Mouse (Mus musculus) kidney, embryonic 16.5 days (tissue): ENCODE measurements around the gene Nomo1. TPM values are rescaled to one million over a fixed set of nuclear protein-coding genes. Genes with fewer than 3 reads are reported as not detected.
A peak's percentile ranks its signal among the peaks of the same experiment; 100 is the strongest.

Experiments
- ATAC-seq: fragments of 200-750 bp; cut with Nextera tagmentation; 2 replicates; pipeline ENCODE4 v1.8.0; 2017; ENCODE audit warnings: moderate TSS enrichment; ENCODE audit not compliant: low FRiP score, low TSS enrichment
- H3K27ac ChIP-seq: fragments of 300-500 bp; sonication (generic); 2 replicates; pipeline ENCODE4 v1.5.1; 2014; ENCODE audit warnings: low read length
- H3K27me3 ChIP-seq: fragments of 300-500 bp; sonication (generic); 2 replicates; pipeline ENCODE4 v1.6.1; 2014; ENCODE audit warnings: low read length, control low read depth, mixed read lengths; ENCODE audit not compliant: insufficient read depth
- H3K36me3 ChIP-seq: fragments of 300-500 bp; sonication (generic); 2 replicates; pipeline ENCODE4 v1.6.1; 2014; ENCODE audit warnings: low read length, control low read depth, mixed read lengths; ENCODE audit not compliant: insufficient read depth
- H3K4me1 ChIP-seq: fragments of 300-500 bp; sonication (generic); 2 replicates; pipeline ENCODE4 v1.6.1; 2014; ENCODE audit warnings: low read length, control low read depth, mixed read lengths; ENCODE audit not compliant: insufficient read depth
- H3K4me2 ChIP-seq: fragments of 300-500 bp; sonication (generic); replicated peaks from 2 replicates; pipeline ENCODE4 v1.6.1; 2014; ENCODE audit warnings: low read depth, low read length
- H3K4me3 ChIP-seq: fragments of 300-500 bp; sonication (generic); 2 replicates; pipeline ENCODE4 v1.5.1; 2014; ENCODE audit warnings: mild to moderate bottlenecking, low read length
- H3K9ac ChIP-seq: fragments of 300-500 bp; sonication (generic); replicated peaks from 2 replicates; pipeline ENCODE4 v1.6.1; 2014; ENCODE audit warnings: low read length
- H3K9me3 ChIP-seq: fragments of 300-500 bp; sonication (generic); 2 replicates; pipeline ENCODE4 v1.6.1; 2016; ENCODE audit warnings: low read length, control low read depth
- WGBS: fragments of 180-500 bp; shearing (Covaris S2); extraction: QIAGEN DNeasy Blood & Tissue Kit; methylation state at CpG from one replicate; pipeline ENCODE4 v1.1.7; 2014; 5-methylcytosine and 5-hydroxymethylcytosine counted together
- polyA plus RNA-seq: library from polyadenylated mRNA; unstranded; fragments of >200 nt; fragmentation: Nextera tagmentation; extraction: Ambion mirVana; gene quantifications from 2 replicates; pipeline ENCODE4 v1.2.1, GENCODE M21; 2015

Nomo1 gene
- polyA plus RNA-seq, 1 experiment from 2014 or later: 44.4 TPM

DNA sequence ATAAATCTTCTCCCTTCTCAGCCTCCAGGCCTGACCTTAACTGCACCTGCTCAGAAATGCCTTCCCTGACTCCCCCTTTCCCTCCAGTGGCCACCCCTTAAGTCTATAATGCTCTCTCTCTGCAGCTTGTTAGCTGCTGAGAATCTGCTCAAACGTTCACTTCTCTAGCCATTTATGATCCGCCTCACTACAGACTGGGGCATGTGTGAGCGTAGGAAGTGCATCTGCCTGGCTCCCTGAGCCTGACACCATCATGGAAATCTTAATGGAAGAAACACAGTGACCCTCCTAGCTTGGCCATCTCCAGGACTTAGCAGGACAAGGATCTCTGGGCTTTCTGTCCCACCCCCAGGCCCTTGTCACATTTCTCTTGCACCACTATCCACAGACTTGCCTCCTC lies 76.6 kb downstream of the Nomo1 start:
- Histone ChIP-seq H3K27me3 (no peaks in the 10 kb centered on the region), H3K36me3 (no peaks in the 10 kb centered on the region), H3K27ac (no peak overlapping the region), H3K4me1 (0 out of 2 replicates have a peak, but pooled peaks cover 3% of the 10 kb centered on the region), H3K4me2 (no peak overlapping the region), H3K4me3 (no peak overlapping the region), H3K9me3 (no peaks in the 10 kb centered on the region), H3K9ac (no peak overlapping the region)
- WGBS: 68% methylated on average over 3 of the region's 3 CpGs
- no peak for ATAC-seq

DNA sequence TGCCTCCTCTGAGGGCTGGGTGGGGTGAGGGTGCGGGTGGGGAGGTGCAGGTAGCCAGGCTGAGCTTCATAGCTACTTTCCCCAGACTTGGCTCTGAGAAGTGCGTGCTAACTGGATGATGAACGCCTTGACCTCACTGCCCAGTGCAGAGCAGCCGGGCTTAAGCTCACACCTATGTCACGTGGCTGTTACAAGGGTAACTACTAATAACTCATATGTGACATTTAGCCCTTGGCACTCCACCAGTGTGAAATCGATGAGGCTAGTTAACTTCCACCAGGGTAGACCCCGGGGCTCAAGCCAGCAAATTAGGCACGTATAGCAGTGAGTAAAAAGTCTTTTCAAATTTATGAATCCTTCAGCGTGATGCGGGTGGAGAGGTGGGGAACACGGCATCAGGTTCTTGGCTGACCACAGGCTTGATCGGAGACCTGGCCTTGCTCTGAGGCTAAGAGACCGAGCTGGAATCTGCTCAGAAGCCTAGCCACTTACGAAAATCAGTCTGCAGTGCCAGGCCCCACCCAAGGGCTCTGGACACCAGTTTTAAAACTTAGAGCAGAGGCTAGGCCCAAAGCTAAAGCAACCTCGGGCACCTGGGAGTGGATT lies 77.8 kb downstream of the Nomo1 start:
- Histone ChIP-seq H3K36me3 (no peaks in the 10 kb centered on the region), H3K4me2 (no peak overlapping the region), H3K4me3 (no peak overlapping the region), H3K27ac (no peak overlapping the region), H3K4me1 (peaks cover 13% of the 10 kb centered on the region), H3K9me3 (no peaks in the 10 kb centered on the region), H3K27me3 (no peaks in the 10 kb centered on the region), H3K9ac (no peak overlapping the region)
- 59% methylated on average over 15 of the region's 15 CpGs for WGBS
- ATAC-seq: no peak

DNA sequence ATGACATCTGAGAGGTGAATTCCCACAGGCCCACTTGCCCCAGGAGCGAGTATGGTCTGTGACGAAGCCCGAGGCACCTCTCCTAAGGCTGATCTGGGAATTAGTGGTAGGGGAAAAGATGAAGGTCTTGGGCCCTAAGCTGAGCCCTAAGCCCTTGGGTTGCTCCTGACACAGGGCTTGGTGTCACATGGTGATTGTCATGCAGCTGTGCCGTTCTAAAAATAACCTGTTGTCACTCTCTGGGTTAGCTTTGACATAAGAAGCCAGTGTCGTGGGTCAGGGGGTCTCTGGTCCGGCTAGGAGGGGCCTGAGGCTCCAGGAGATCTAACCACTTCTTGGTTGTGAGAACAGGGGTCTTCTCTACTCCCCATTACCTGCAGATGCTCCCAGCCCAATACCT lies 78.4 kb downstream of the Nomo1 start:
- ATAC-seq: no peak
- no peaks in the 10 kb centered on the region for H3K36me3 ChIP-seq
- peaks cover 20% of the 10 kb centered on the region for H3K4me1 ChIP-seq
- no peak overlapping the region for H3K27ac ChIP-seq
- H3K4me3 ChIP-seq: no peak overlapping the region
- H3K27me3 ChIP-seq: no peaks in the 10 kb centered on the region
- no peak overlapping the region for H3K4me2 ChIP-seq
- no peak overlapping the region for H3K9ac ChIP-seq
- no peaks in the 10 kb centered on the region for H3K9me3 ChIP-seq
- WGBS: 61% methylated on average over 6 of the region's 6 CpGs

DNA sequence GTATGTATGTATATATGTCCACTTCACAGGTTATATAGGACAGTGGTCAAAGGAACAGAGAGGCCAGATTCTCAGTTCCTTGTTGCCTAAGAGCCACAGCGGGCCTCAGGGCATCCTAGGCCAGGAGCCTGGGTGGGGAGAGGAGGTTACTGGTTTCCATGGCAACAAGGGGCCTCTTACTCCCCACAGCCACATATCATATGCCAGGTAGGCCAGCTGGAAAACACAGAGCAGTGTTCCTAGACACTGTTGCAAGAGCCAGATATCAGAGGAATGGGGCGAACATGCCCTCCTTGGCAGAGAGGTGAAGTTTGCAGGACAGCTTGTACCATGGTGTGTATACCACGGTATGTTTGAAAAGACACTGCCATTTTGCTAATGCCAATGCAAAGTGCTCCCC lies 79.9 kb downstream of the Nomo1 start:
- no peak for ATAC-seq
- Histone ChIP-seq H3K4me1 (peaks cover 21% of the 10 kb centered on the region), H3K4me2 (no peak overlapping the region), H3K4me3 (no peak overlapping the region), H3K9me3 (0 out of 2 replicates have a peak, but pooled peaks cover 4% of the 10 kb centered on the region), H3K9ac (no peak overlapping the region), H3K27me3 (no peaks in the 10 kb centered on the region), H3K27ac (no peak overlapping the region), H3K36me3 (no peaks in the 10 kb centered on the region)
- 51% methylated on average over 3 of the region's 3 CpGs for WGBS

DNA sequence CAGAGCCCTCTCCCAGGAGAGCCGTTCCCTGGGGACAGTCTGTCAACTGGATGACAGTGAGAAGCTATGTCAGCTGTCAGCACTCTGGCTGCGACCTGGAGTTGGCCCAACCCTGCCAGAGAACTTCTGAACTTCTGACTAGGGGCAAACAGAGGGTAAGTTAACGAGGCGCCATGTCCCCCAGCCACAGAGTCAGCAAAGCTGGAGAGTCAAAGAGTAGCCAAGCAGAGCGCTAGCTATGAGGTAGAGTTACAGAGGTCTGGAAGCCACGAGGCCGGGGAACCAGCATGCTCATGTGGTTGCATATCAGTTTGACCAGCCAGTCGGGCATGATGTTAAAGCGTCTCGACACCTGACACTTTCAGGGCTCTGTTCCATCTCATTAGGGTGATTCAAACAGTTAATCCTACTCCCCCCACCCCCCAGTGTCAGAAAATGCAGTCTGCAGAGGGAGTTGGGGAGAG lies 82.7 kb downstream of the Nomo1 start:
- 12% methylated on average over 10 of the region's 10 CpGs for WGBS
- H3K27me3 ChIP-seq: no peaks in the 10 kb centered on the region
- H3K4me1 ChIP-seq: peaks cover 21% of the 10 kb centered on the region
- ATAC-seq: peak; percentile 80
- H3K4me2 ChIP-seq: no peak overlapping the region
- no peak overlapping the region for H3K9ac ChIP-seq
- no peaks in the 10 kb centered on the region for H3K36me3 ChIP-seq
- H3K9me3 ChIP-seq: 0 out of 2 replicates have a peak, but pooled peaks cover 4% of the 10 kb centered on the region
- peak overlapping the region; percentile 48 for H3K27ac ChIP-seq
- no peak overlapping the region for H3K4me3 ChIP-seq

DNA sequence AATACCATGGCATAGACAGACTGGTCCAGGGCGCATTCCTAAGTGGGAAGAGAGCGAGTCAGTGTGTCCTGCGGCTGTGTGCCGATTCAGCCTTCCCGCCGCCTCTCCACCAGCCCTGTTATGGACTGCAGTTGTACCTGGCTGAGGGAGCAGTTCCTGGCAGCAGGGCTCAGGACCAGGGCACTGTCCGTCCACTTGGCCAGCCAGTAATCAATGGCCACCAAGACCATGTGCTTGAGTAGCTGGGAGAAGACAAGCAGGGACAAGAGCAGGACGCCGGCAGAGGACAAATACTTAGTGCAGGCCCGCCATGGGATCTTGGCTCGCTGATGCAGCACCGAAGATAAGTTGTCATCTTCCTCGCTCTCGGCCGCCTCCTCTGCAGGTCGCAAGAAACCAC lies 83.5 kb downstream of the Nomo1 start:
- peak; percentile 40; the same call in 1 of the 2 replicates for ATAC-seq
- H3K9me3 ChIP-seq: 0 out of 2 replicates have a peak, but pooled peaks cover 4% of the 10 kb centered on the region
- H3K4me1 ChIP-seq: peaks cover 21% of the 10 kb centered on the region
- no peak overlapping the region for H3K4me3 ChIP-seq
- H3K4me2 ChIP-seq: no peak overlapping the region
- peak overlapping the region; percentile 16; the same call in 1 of the 2 replicates for H3K27ac ChIP-seq
- no peaks in the 10 kb centered on the region for H3K27me3 ChIP-seq
- no peaks in the 10 kb centered on the region for H3K36me3 ChIP-seq
- no peak overlapping the region for H3K9ac ChIP-seq
- 65% methylated on average over 16 of the region's 16 CpGs for WGBS

DNA sequence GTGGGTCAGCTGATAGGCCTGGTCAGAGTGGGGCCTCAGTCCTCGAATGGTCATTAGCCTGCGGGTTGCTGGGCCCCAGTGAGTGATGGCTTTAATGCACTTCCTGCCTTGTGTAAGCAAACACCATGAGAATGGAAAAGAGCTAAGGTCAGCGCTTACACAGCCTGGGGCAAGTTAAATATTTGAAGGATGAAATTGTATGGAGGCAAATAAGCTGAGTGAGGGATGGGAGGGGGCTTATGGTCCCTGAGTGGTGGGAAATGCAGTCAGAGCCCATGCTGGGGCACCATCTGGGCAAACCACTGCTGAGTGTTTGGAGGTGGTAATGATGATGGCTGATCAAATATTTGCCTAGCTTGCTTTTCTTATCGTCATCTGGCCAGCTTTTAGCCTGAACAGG lies 89.5 kb downstream of the Nomo1 start:
- 21% methylated on average over 4 of the region's 4 CpGs for WGBS
- H3K4me2 ChIP-seq: no peak overlapping the region
- H3K9me3 ChIP-seq: no peaks in the 10 kb centered on the region
- no peaks in the 10 kb centered on the region for H3K36me3 ChIP-seq
- ATAC-seq: peak; percentile 57; the same call in 1 of the 2 replicates
- H3K27ac ChIP-seq: no peak overlapping the region
- H3K4me3 ChIP-seq: no peak overlapping the region
- no peak overlapping the region for H3K9ac ChIP-seq
- peaks cover 12% of the 10 kb centered on the region for H3K4me1 ChIP-seq
- no peaks in the 10 kb centered on the region for H3K27me3 ChIP-seq

DNA sequence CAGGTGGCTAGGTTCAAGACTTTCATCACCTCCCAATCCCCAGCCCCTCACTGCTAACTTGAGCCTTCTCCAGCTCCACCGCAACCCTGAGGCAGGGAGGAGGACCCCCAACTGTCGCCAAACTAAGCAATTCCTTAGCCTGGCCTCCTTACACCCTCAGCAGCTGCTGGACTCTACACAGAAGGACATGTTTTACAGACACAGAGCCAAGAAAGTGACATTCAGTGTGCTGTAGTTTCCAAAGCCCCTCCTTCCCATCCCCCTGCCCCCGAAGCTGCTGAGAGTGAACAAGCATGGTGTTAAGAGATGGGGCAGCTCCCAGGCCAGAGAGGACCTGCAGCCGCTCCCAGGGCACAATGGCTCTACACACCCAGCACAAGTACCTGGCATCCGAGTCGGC lies 91.0 kb downstream of the Nomo1 start:
- peaks cover 17% of the 10 kb centered on the region for H3K4me1 ChIP-seq
- no peak overlapping the region for H3K27ac ChIP-seq
- H3K4me2 ChIP-seq: no peak overlapping the region
- no peaks in the 10 kb centered on the region for H3K9me3 ChIP-seq
- H3K27me3 ChIP-seq: no peaks in the 10 kb centered on the region
- 66% methylated on average over 6 of the region's 6 CpGs for WGBS
- H3K4me3 ChIP-seq: no peak overlapping the region
- peak; percentile 46 for ATAC-seq
- no peaks in the 10 kb centered on the region for H3K36me3 ChIP-seq
- H3K9ac ChIP-seq: no peak overlapping the region

DNA sequence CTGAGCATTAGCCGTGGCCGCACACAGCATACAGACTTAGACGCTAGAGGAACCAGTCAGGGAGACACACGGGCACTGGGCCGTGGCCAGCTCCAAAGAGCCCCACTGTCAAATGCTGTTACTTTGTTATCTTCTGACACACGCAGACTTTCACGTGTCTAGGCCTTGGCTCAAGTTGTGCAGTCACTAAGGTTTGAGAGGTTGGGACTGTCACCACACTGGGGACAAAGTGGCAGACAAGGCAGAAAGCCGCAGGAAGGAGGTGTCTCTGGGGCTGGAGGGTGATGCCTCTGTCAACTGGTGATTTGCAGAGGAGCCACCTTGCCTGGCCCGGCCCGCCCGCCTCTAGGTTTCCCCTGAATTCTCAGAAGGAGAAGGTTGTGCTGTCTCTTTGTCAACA lies 91.8 kb downstream of the Nomo1 start:
- H3K9me3 ChIP-seq: no peaks in the 10 kb centered on the region
- 74% methylated on average over 11 of the region's 11 CpGs for WGBS
- no peak for ATAC-seq
- peaks cover 21% of the 10 kb centered on the region for H3K4me1 ChIP-seq
- H3K36me3 ChIP-seq: no peaks in the 10 kb centered on the region
- H3K27me3 ChIP-seq: no peaks in the 10 kb centered on the region
- no peak overlapping the region for H3K9ac ChIP-seq
- no peak overlapping the region for H3K27ac ChIP-seq
- no peak overlapping the region for H3K4me3 ChIP-seq
- no peak overlapping the region for H3K4me2 ChIP-seq

DNA sequence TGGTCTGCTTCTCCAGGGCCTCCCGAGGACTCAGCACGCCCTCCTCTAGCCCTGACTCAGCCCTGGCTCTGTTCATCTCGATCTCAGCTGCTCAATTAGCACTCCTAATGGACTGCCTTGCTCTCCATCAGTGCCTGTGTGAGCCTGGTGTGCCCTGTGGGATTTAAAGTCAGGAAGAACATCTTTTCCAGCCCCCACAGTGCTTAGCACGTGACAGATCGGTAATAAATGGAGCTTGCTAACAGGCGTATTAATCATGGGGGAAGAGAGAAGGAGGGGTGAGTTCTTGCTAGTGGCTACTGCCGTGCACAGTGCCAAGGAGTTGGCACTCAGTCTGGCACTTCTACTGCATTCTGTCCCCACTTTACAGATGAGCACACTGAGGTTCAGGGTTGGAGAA lies 94.7 kb downstream of the Nomo1 start:
- Histone ChIP-seq H3K9ac (no peak overlapping the region), H3K27me3 (no peaks in the 10 kb centered on the region), H3K27ac (no peak overlapping the region), H3K4me3 (no peak overlapping the region), H3K9me3 (no peaks in the 10 kb centered on the region), H3K4me1 (peaks cover 22% of the 10 kb centered on the region), H3K36me3 (no peaks in the 10 kb centered on the region), H3K4me2 (no peak overlapping the region)
- no peak for ATAC-seq
- 33% methylated on average over 7 of the region's 7 CpGs for WGBS
